Mouse (Mus musculus) kidney, embryonic 16.5 days (tissue): ENCODE results near the gene Plin1. TPM values are rescaled to one million over a fixed set of nuclear protein-coding genes. Genes with fewer than 3 reads are reported as not detected.
A peak's percentile ranks its signal among the peaks of the same experiment; 100 is the strongest.

Experiments
- ATAC-seq: fragments of 200-750 bp; cut with Nextera tagmentation; 2 replicates; pipeline ENCODE4 v1.8.0; 2017; ENCODE audit warnings: moderate TSS enrichment; ENCODE audit not compliant: low FRiP score, low TSS enrichment
- H3K27ac ChIP-seq: fragments of 300-500 bp; sonication (generic); 2 replicates; pipeline ENCODE4 v1.5.1; 2014; ENCODE audit warnings: low read length
- H3K27me3 ChIP-seq: fragments of 300-500 bp; sonication (generic); 2 replicates; pipeline ENCODE4 v1.6.1; 2014; ENCODE audit warnings: low read length, control low read depth, mixed read lengths; ENCODE audit not compliant: insufficient read depth
- H3K36me3 ChIP-seq: fragments of 300-500 bp; sonication (generic); 2 replicates; pipeline ENCODE4 v1.6.1; 2014; ENCODE audit warnings: low read length, control low read depth, mixed read lengths; ENCODE audit not compliant: insufficient read depth
- H3K4me1 ChIP-seq: fragments of 300-500 bp; sonication (generic); 2 replicates; pipeline ENCODE4 v1.6.1; 2014; ENCODE audit warnings: low read length, control low read depth, mixed read lengths; ENCODE audit not compliant: insufficient read depth
- H3K4me2 ChIP-seq: fragments of 300-500 bp; sonication (generic); replicated peaks from 2 replicates; pipeline ENCODE4 v1.6.1; 2014; ENCODE audit warnings: low read depth, low read length
- H3K4me3 ChIP-seq: fragments of 300-500 bp; sonication (generic); 2 replicates; pipeline ENCODE4 v1.5.1; 2014; ENCODE audit warnings: mild to moderate bottlenecking, low read length
- H3K9ac ChIP-seq: fragments of 300-500 bp; sonication (generic); replicated peaks from 2 replicates; pipeline ENCODE4 v1.6.1; 2014; ENCODE audit warnings: low read length
- H3K9me3 ChIP-seq: fragments of 300-500 bp; sonication (generic); 2 replicates; pipeline ENCODE4 v1.6.1; 2016; ENCODE audit warnings: low read length, control low read depth
- WGBS: fragments of 180-500 bp; shearing (Covaris S2); extraction: QIAGEN DNeasy Blood & Tissue Kit; methylation state at CpG from one replicate; pipeline ENCODE4 v1.1.7; 2014; 5-methylcytosine and 5-hydroxymethylcytosine counted together
- polyA plus RNA-seq: library from polyadenylated mRNA; unstranded; fragments of >200 nt; fragmentation: Nextera tagmentation; extraction: Ambion mirVana; gene quantifications from 2 replicates; pipeline ENCODE4 v1.2.1, GENCODE M21; 2015

Gene Plin1
- polyA plus RNA-seq: 0.34 TPM in 1 of 2 replicates, not detected in the other

GRCm38 (mm10) chr7:79732622-79733021, at the start of gene Plin1:
Gene Plin1 (minus strand): TSS chr7:79732903.
- Histone ChIP-seq H3K9ac (no peak within 1 kb of the TSS), H3K4me1 (no peaks in the 10 kb centered on the region), H3K9me3 (no peaks in the 10 kb centered on the region), H3K4me3 (no peak within 1 kb of the TSS), H3K36me3 (no peaks in the 10 kb centered on the region), H3K27ac (no peak within 1 kb of the TSS), H3K4me2 (no peak within 1 kb of the TSS), H3K27me3 (no peaks in the 10 kb centered on the region)
- ATAC-seq: no peak
- 70% methylated on average over 4 of the region's 4 CpGs for WGBS

GRCm38 (mm10) chr7:79782516-79782855, 49.8 kb upstream of the Plin1 start:
- no peak overlapping the region for H3K9ac ChIP-seq
- no peak overlapping the region for H3K27ac ChIP-seq
- ATAC-seq: no peak
- H3K4me3 ChIP-seq: no peak overlapping the region
- H3K27me3 ChIP-seq: no peaks in the 10 kb centered on the region
- H3K4me2 ChIP-seq: no peak overlapping the region
- no peaks in the 10 kb centered on the region for H3K9me3 ChIP-seq
- WGBS: 74% methylated on average over 2 of the region's 2 CpGs
- peaks cover 9% of the 10 kb centered on the region for H3K4me1 ChIP-seq
- H3K36me3 ChIP-seq: no peaks in the 10 kb centered on the region

DNA sequence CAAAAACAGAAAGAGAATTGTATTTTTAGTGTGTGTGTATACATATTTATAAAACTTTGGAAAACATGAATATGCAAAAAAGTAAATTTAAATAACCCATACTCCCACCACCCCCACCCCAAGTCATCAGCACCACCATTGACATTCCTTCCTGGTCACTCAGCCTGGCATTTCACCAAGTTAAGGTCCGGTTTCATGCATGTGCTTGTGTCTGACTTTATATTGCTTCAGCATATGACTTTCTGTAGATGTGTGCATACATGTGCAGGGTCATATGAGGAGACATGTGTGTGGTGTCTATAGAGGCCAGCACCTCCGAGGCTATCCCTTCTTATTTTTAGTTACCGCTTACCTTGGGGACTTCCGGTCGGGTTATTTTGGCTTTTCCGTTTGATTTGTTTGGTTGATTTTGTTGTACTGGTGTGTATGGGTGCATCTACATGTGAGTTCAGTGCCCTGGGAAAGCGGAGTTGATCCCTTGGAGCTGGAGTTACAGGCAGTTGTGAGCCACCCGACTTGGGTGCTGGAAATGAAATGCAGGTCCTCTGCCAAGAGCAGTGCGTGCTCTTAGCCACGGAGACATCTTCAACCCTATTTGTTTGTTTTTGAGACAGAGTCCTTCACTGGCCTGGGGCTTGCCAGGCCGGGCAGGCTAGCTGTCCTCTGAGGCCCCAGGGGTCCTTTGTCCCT, 49.3 kb upstream of the Plin1 start:
- no peak overlapping the region for H3K27ac ChIP-seq
- H3K36me3 ChIP-seq: no peaks in the 10 kb centered on the region
- peaks cover 9% of the 10 kb centered on the region for H3K4me1 ChIP-seq
- ATAC-seq: no peak
- WGBS: 77% methylated on average over 11 of the region's 11 CpGs
- no peaks in the 10 kb centered on the region for H3K27me3 ChIP-seq
- H3K4me3 ChIP-seq: no peak overlapping the region
- H3K9ac ChIP-seq: no peak overlapping the region
- no peak overlapping the region for H3K4me2 ChIP-seq
- H3K9me3 ChIP-seq: no peaks in the 10 kb centered on the region

DNA sequence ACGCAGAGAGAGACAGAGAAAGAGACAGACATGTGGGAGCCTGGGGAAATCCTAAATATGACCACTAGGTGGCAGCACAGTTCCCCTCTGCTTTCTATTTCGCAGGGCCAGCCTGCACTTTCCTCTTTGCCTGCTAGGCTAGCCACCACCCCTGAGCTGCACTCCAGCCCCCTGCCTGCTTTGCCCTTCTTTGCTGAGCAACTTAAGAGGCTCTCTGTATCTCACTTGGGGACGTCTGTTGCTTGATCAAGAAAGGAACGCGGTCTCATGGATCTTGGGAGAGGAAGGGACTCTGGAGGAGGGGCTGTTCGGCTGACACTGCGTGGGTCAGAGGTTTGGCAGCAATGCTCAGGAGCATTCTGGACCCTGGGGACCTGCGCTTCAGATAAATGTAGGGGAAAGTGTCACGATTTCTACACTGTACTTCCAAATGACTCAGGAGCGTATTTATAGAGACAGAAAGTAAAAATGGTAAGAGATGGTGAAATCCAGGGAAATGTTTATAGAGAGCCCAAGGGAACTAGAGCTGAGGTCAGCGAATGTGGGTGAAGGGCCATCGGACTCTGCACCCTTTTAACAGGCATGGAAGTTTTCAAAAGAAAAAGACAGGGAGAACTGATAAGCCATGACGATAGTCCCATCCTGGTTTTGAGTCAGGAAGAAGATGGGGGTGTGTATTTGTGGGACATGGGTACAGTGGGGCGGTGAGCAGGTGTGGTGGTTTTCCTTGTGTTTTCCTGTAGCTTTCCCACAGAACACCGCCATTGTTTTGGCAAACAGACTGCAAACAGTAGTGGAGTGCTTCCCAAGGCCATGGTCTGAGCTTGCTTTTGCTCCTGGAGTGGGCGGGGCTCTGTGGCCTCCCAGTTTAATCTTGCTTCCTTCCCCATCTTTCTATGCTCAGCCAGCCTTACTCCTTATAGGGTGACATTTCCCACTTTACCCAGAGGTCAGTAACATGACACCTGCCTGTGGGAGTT, 48.2 kb upstream of the Plin1 start:
- peaks cover 9% of the 10 kb centered on the region for H3K4me1 ChIP-seq
- H3K9me3 ChIP-seq: no peaks in the 10 kb centered on the region
- peak overlapping the region; percentile 29 for H3K4me3 ChIP-seq
- 0 out of 2 replicates have a peak overlapping the region, but pooled peaks have one; percentile 4 for H3K27ac ChIP-seq
- H3K27me3 ChIP-seq: no peaks in the 10 kb centered on the region
- H3K9ac ChIP-seq: peak overlapping the region; percentile 66
- peak overlapping the region; percentile 53 for H3K4me2 ChIP-seq
- 30% methylated on average over 16 of the region's 16 CpGs for WGBS
- H3K36me3 ChIP-seq: no peaks in the 10 kb centered on the region
- ATAC-seq: peak; percentile 73

GRCm38 (mm10) chr7:79771561-79772512, 39.1 kb upstream of the Plin1 start:
- Histone ChIP-seq H3K4me3 (no peak overlapping the region), H3K27me3 (no peaks in the 10 kb centered on the region), H3K9me3 (no peaks in the 10 kb centered on the region), H3K4me1 (no peaks in the 10 kb centered on the region), H3K27ac (no peak overlapping the region), H3K4me2 (no peak overlapping the region), H3K36me3 (no peaks in the 10 kb centered on the region), H3K9ac (no peak overlapping the region)
- ATAC-seq: peak; percentile 57; the same call in 1 of the 2 replicates
- WGBS: 46% methylated on average over 15 of the region's 15 CpGs

GRCm38 (mm10) chr7:79769664-79770063, 37.0 kb upstream of the Plin1 start:
- no peak overlapping the region for H3K4me3 ChIP-seq
- no peak overlapping the region for H3K27ac ChIP-seq
- no peak overlapping the region for H3K4me2 ChIP-seq
- no peak for ATAC-seq
- H3K9me3 ChIP-seq: no peaks in the 10 kb centered on the region
- WGBS: 81% methylated on average over 3 of the region's 3 CpGs
- no peaks in the 10 kb centered on the region for H3K27me3 ChIP-seq
- H3K36me3 ChIP-seq: no peaks in the 10 kb centered on the region
- no peaks in the 10 kb centered on the region for H3K4me1 ChIP-seq
- no peak overlapping the region for H3K9ac ChIP-seq

DNA sequence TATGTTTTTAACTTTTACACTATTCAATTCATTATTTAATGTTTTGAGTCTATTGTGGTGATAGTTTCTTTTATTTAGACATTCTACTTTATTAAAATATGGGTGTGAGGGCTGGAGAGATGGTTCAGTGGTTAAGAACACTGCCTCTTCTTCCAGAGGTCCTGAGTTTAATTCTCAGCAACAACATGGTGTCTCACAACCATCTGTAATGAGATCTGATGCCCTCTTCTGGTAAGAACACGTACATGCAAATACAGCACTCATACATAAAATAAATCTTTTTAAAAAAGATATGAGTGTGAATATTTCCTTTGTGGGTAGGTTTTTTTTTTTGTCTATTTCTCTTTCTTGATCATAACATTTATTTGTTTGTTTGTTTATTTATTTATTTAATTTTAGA, 33.3 kb upstream of the Plin1 start:
- Histone ChIP-seq H3K27me3 (no peaks in the 10 kb centered on the region), H3K36me3 (no peaks in the 10 kb centered on the region), H3K9me3 (no peaks in the 10 kb centered on the region), H3K27ac (no peak overlapping the region), H3K4me2 (no peak overlapping the region), H3K4me3 (no peak overlapping the region), H3K9ac (no peak overlapping the region), H3K4me1 (no peaks in the 10 kb centered on the region)
- no peak for ATAC-seq
- 50% methylated on average over 1 of the region's 1 CpGs for WGBS

GRCm38 (mm10) chr7:79762106-79762505, 29.4 kb upstream of the Plin1 start:
- H3K4me1 ChIP-seq: no peaks in the 10 kb centered on the region
- ATAC-seq: no peak
- no peak overlapping the region for H3K4me2 ChIP-seq
- 72% methylated on average over 8 of the region's 8 CpGs for WGBS
- H3K36me3 ChIP-seq: no peaks in the 10 kb centered on the region
- no peak overlapping the region for H3K9ac ChIP-seq
- H3K9me3 ChIP-seq: no peaks in the 10 kb centered on the region
- H3K4me3 ChIP-seq: no peak overlapping the region
- H3K27me3 ChIP-seq: no peaks in the 10 kb centered on the region
- no peak overlapping the region for H3K27ac ChIP-seq

GRCm38 (mm10) chr7:79761124-79761876, 28.6 kb upstream of the Plin1 start:
- Histone ChIP-seq H3K36me3 (no peaks in the 10 kb centered on the region), H3K4me3 (no peak overlapping the region), H3K4me1 (no peaks in the 10 kb centered on the region), H3K9me3 (no peaks in the 10 kb centered on the region), H3K27ac (no peak overlapping the region), H3K4me2 (no peak overlapping the region), H3K27me3 (no peaks in the 10 kb centered on the region), H3K9ac (no peak overlapping the region)
- ATAC-seq: no peak
- WGBS: 72% methylated on average over 5 of the region's 5 CpGs
